Comparison of ENCODE assay signal across 26 mouse cellular contexts in genomic region chr17:67084093-67084492, GRCm38 (mm10).
DNase-seq lines count a peak whose midpoint lies in the region; ATAC-seq and TF ChIP-seq lines count a peak whose summit lies in the region.
"Had no signal": no experiment of that assay in that cellular context is flagged by ENCODE, and none has a peak within 500 bp of the region (broad histone marks: within the 10 kb centered on the region; RNA-seq: fewer than 3 reads in every experiment).

No protein-coding gene starts in this region.

- no peak overlapping the region for H3K4me3 ChIP-seq in forebrain, embryonic 15.5 days
- no peak overlapping the region for H3K4me3 ChIP-seq in forebrain, embryonic 10.5 days
- no peak overlapping the region for H3K4me3 ChIP-seq in lung, embryonic 16.5 days (ENCODE audit: low read length)
- H3K4me3 ChIP-seq in thymus, adult 2 months (ENCODE audit: control insufficient read depth, insufficient read depth, low read length), result no peak overlapping the region
- H3K4me3 ChIP-seq: embryonic facial prominence, embryonic 13.5 days; erythroblast, embryonic 14.5 days; heart, adult 2 months; hindbrain, embryonic 13.5 days; liver, embryonic 13.5 days; lung, embryonic 15.5 days had no signal

- DNase-seq in forebrain, embryonic 10.5 days (ENCODE audit: extremely low spot score, low spot score), result no peak
- no peak for DNase-seq in lung, postnatal 25 days (ENCODE audit: low spot score)
- DNase-seq in fat pad, adult 2 months (ENCODE audit: extremely low read depth, low read depth, low spot score), result peak; percentile 10
- no peak for DNase-seq in frontal cortex, postnatal 25 days (ENCODE audit: low spot score in 2 of 2)
- DNase-seq in thymus, adult 2 months, result no peak
- DNase-seq: adrenal gland, adult 8-10 months; cerebellum, adult 18-20 months; embryo, embryonic 11 days; gastrocnemius, postnatal 10 days; heart, adult 2 months; kidney, adult 18-20 months; kidney, postnatal 4 days; layer of hippocampus, adult 9-11 months; liver, embryonic 13.5 days; right cerebral cortex, postnatal 14 days; thymus, postnatal 25 days had no signal

- ATAC-seq in forebrain, embryonic 15.5 days (replicated peaks), result peak; percentile 19; the same call in 1 of the 2 replicates
- peak; percentile 28; the same call in 1 of the 2 replicates for ATAC-seq in lung, embryonic 16.5 days (ENCODE audit: low read depth)
- ATAC-seq: CD4-positive, CD25-positive, alpha-beta regulatory T cell, adult 4 months; inflammation-experienced regulatory T-cells, adult 6 months had no signal

- peaks cover 12% of the 10 kb centered on the region for H3K4me1 ChIP-seq in forebrain, embryonic 15.5 days
- no peaks in the 10 kb centered on the region for H3K4me1 ChIP-seq in forebrain, embryonic 10.5 days
- H3K4me1 ChIP-seq in lung, embryonic 16.5 days (replicated peaks; ENCODE audit: control insufficient read depth, insufficient read depth, low read length), result no peaks in the 10 kb centered on the region; the same call in 1 of the 2 replicates
- H3K4me1 ChIP-seq in thymus, adult 2 months (replicated peaks; ENCODE audit: control insufficient read depth, insufficient read depth, low read length), result no peaks in the 10 kb centered on the region
- H3K4me1 ChIP-seq: liver, embryonic 13.5 days had no signal

- no peak for TF ChIP-seq CTCF in thymus, adult 2 months (IDR thresholded peaks at IDR 0.05; ENCODE audit: borderline replicate concordance, control insufficient read depth, extremely low read depth, insufficient read depth, low read length, poor library complexity)

- no peaks in the 10 kb centered on the region for H3K36me3 ChIP-seq in forebrain, embryonic 15.5 days
- H3K36me3 ChIP-seq in forebrain, embryonic 10.5 days (replicated peaks), result no peaks in the 10 kb centered on the region
- no peaks in the 10 kb centered on the region for H3K36me3 ChIP-seq in lung, embryonic 16.5 days (ENCODE audit: control insufficient read depth, insufficient read depth, low read length)
- H3K36me3 ChIP-seq in thymus, adult 2 months (ENCODE audit: control insufficient read depth, insufficient read depth, low read length), result no peaks in the 10 kb centered on the region
- H3K36me3 ChIP-seq: embryonic facial prominence, embryonic 13.5 days; hindbrain, embryonic 13.5 days; liver, embryonic 13.5 days; lung, embryonic 15.5 days had no signal

- WGBS in forebrain, embryonic 15.5 days, result 63% methylated on average over 5 of the region's 5 CpGs
- 90% methylated on average over 5 of the region's 5 CpGs for WGBS in forebrain, embryonic 10.5 days
- 64% methylated on average over 5 of the region's 5 CpGs for WGBS in lung, embryonic 16.5 days
- 15% methylated on average over 5 of the region's 5 CpGs for WGBS in thymus, adult 2 months

- no peak overlapping the region for H3K4me2 ChIP-seq in forebrain, embryonic 15.5 days (replicated peaks)
- H3K4me2 ChIP-seq in lung, embryonic 16.5 days (ENCODE audit: low read depth, low read length), result no peak overlapping the region
- H3K4me2 ChIP-seq: embryonic facial prominence, embryonic 13.5 days; hindbrain, embryonic 13.5 days; liver, embryonic 13.5 days; lung, embryonic 15.5 days; midbrain, embryonic 11.5 days had no signal

- H3K9me3 ChIP-seq in forebrain, embryonic 15.5 days, result no peaks in the 10 kb centered on the region
- no peaks in the 10 kb centered on the region for H3K9me3 ChIP-seq in forebrain, embryonic 10.5 days
- H3K9me3 ChIP-seq in lung, embryonic 16.5 days (ENCODE audit: control insufficient read depth, low read length), result no peaks in the 10 kb centered on the region
- H3K9me3 ChIP-seq: embryonic facial prominence, embryonic 13.5 days; hindbrain, embryonic 13.5 days; liver, embryonic 13.5 days; lung, embryonic 15.5 days had no signal

- no peak for TF ChIP-seq POLR2A in thymus, adult 2 months (IDR thresholded peaks at IDR 0.05; ENCODE audit: control insufficient read depth, extremely low read depth, insufficient read depth, low read length, poor library complexity)

- no peaks in the 10 kb centered on the region for H3K27me3 ChIP-seq in forebrain, embryonic 15.5 days
- no peaks in the 10 kb centered on the region for H3K27me3 ChIP-seq in forebrain, embryonic 10.5 days (ENCODE audit: poor library complexity, severe bottlenecking)
- no peaks in the 10 kb centered on the region for H3K27me3 ChIP-seq in lung, embryonic 16.5 days (ENCODE audit: control insufficient read depth, insufficient read depth, low read depth, low read length)
- no peaks in the 10 kb centered on the region for H3K27me3 ChIP-seq in thymus, adult 2 months (ENCODE audit: control insufficient read depth, insufficient read depth, low read length)
- H3K27me3 ChIP-seq: embryonic facial prominence, embryonic 13.5 days; hindbrain, embryonic 13.5 days; liver, embryonic 13.5 days; lung, embryonic 15.5 days had no signal

- H3K9ac ChIP-seq in forebrain, embryonic 15.5 days (replicated peaks), result no peak overlapping the region
- H3K9ac ChIP-seq in lung, embryonic 16.5 days (ENCODE audit: low read length), result no peak overlapping the region
- H3K9ac ChIP-seq: embryonic facial prominence, embryonic 13.5 days; hindbrain, embryonic 13.5 days; liver, embryonic 13.5 days; lung, embryonic 15.5 days had no signal

- H3K27ac ChIP-seq in forebrain, embryonic 15.5 days (replicated peaks), result no peak overlapping the region
- H3K27ac ChIP-seq in forebrain, embryonic 10.5 days, result no peak overlapping the region
- H3K27ac ChIP-seq in lung, embryonic 16.5 days (ENCODE audit: low read length), result no peak overlapping the region
- no peak overlapping the region for H3K27ac ChIP-seq in thymus, adult 2 months (ENCODE audit: control insufficient read depth, insufficient read depth, low read length)
- H3K27ac ChIP-seq: embryonic facial prominence, embryonic 13.5 days; heart, adult 2 months; hindbrain, embryonic 13.5 days; liver, embryonic 13.5 days; lung, embryonic 15.5 days; macrophage had no signal
